Mouse (Mus musculus) kidney, adult 11 months (tissue): Measurements from ENCODE around the gene Zfand6.
A peak's percentile ranks its signal among the peaks of the same experiment; 100 is the strongest.

Experiments
- DNase-seq: peaks from one replicate; pipeline ENCODE4 v3.0.0; 2022

The Zfand6 gene

GRCm38 (mm10) chr7:84590622-84591021 lies 99.1 kb downstream of the Zfand6 start:
- no peak for DNase-seq

GRCm38 (mm10) chr7:84587101-84587783 lies 102.5 kb downstream of the Zfand6 start:
- no peak for DNase-seq

GRCm38 (mm10) chr7:84586360-84587100 lies 103.2 kb downstream of the Zfand6 start:
- no peak for DNase-seq

- no peak for DNase-seq
Observed at GRCm38 (mm10) chr7:84585086-84585485, 104.7 kb downstream of the Zfand6 start.

- DNase-seq = no peak
Observed at GRCm38 (mm10) chr7:84579769-84580168, 110.0 kb downstream of the Zfand6 start.

GRCm38 (mm10) chr7:84578841-84579240 lies 110.9 kb downstream of the Zfand6 start:
- no peak for DNase-seq

GRCm38 (mm10) chr7:84577034-84577433 lies 112.7 kb downstream of the Zfand6 start:
- DNase-seq = no peak

GRCm38 (mm10) chr7:84566200-84566599 lies 123.6 kb downstream of the Zfand6 start:
- DNase-seq = peak; percentile 27

GRCm38 (mm10) chr7:84564236-84564635 lies 125.5 kb downstream of the Zfand6 start:
- no peak for DNase-seq
